Mouse (Mus musculus) cerebellum, adult 11-12 months (tissue): ENCODE measurements around the gene Muc4.

ENCODE experiments used
- DNase-seq: peaks from one replicate; pipeline ENCODE4 v3.0.0; 2022

The Muc4 gene

GRCm38 (mm10) chr16:32735586-32735985, at the start of gene Muc4:
Gene Muc4 (plus strand): TSS chr16:32735886.
- no peak for DNase-seq

- no peak for DNase-seq
Measured at GRCm38 (mm10) chr16:32685998-32686397, 49.7 kb upstream of the Muc4 start.

- DNase-seq = no peak
Measured at GRCm38 (mm10) chr16:32687221-32687620, 48.5 kb upstream of the Muc4 start.

GRCm38 (mm10) chr16:32688770-32689169, 46.9 kb upstream of the Muc4 start:
- DNase-seq = no peak

- no peak for DNase-seq
Measured at GRCm38 (mm10) chr16:32689501-32689900, 46.2 kb upstream of the Muc4 start.

- no peak for DNase-seq
Measured at GRCm38 (mm10) chr16:32696841-32697464, 38.7 kb upstream of the Muc4 start.

GRCm38 (mm10) chr16:32697665-32698446, 37.8 kb upstream of the Muc4 start:
- no peak for DNase-seq

- no peak for DNase-seq
Measured at GRCm38 (mm10) chr16:32698550-32698949, 37.1 kb upstream of the Muc4 start.

GRCm38 (mm10) chr16:32703312-32703912, 32.3 kb upstream of the Muc4 start:
- DNase-seq = no peak

GRCm38 (mm10) chr16:32705606-32706005, 30.1 kb upstream of the Muc4 start:
- no peak for DNase-seq

GRCm38 (mm10) chr16:32707111-32707823, 28.4 kb upstream of the Muc4 start:
- no peak for DNase-seq

GRCm38 (mm10) chr16:32707824-32708456, 27.7 kb upstream of the Muc4 start:
- DNase-seq = no peak

- no peak for DNase-seq
Measured at GRCm38 (mm10) chr16:32708457-32709033, 27.1 kb upstream of the Muc4 start.

- no peak for DNase-seq
Measured at GRCm38 (mm10) chr16:32709116-32709515, 26.6 kb upstream of the Muc4 start.

GRCm38 (mm10) chr16:32710426-32711070, 25.1 kb upstream of the Muc4 start:
- no peak for DNase-seq

GRCm38 (mm10) chr16:32712202-32712601, 23.5 kb upstream of the Muc4 start:
- no peak for DNase-seq

- no peak for DNase-seq
Measured at GRCm38 (mm10) chr16:32713556-32713955, 22.1 kb upstream of the Muc4 start.

- DNase-seq = no peak
Measured at GRCm38 (mm10) chr16:32715364-32715763, 20.3 kb upstream of the Muc4 start.

- no peak for DNase-seq
Measured at GRCm38 (mm10) chr16:32723163-32723562, 12.5 kb upstream of the Muc4 start.

GRCm38 (mm10) chr16:32723767-32724166, 11.9 kb upstream of the Muc4 start:
- DNase-seq = no peak

- DNase-seq = no peak
Measured at GRCm38 (mm10) chr16:32724259-32724658, 11.4 kb upstream of the Muc4 start.

- DNase-seq = peak; percentile 52
Measured at GRCm38 (mm10) chr16:32726501-32726900, 9.2 kb upstream of the Muc4 start.
